Mouse (Mus musculus): ENCODE data around the gene Fmnl3. TPM values are rescaled to one million over a fixed set of nuclear protein-coding genes. Genes with fewer than 3 reads are reported as not detected.
"Not testable (repeated sequence)": the region's sequence is repeated elsewhere in the genome, so short reads cannot be mapped to it uniquely, and the experiment has no call there.

Fmnl3 gene
- polyA plus RNA-seq, 1 experiment: 4.4 TPM

GRCm38 (mm10) chr15:99390472-99391401 lies 20.5 kb upstream of the Fmnl3 start:
- H3K27me3 ChIP-seq (replicated peaks): no peaks in the 10 kb centered on the region
- H3K36me3 ChIP-seq (replicated peaks; ENCODE audit: low read length): peaks cover 2% of the 10 kb centered on the region
- peak overlapping the region; percentile 76 for H3K4me3 ChIP-seq (replicated peaks)
- peaks cover 77% of the 10 kb centered on the region for H3K4me1 ChIP-seq
- H3K9me3 ChIP-seq: no peaks in the 10 kb centered on the region
- TF ChIP-seq FLI1 (IDR thresholded peaks at IDR 0.05; ENCODE audit: low read length) (no peak), GATA1 (IDR thresholded peaks at IDR 0.05; ENCODE audit: borderline replicate concordance, low read length) (no peak)

GRCm38 (mm10) chr15:99387976-99388375 lies 17.7 kb upstream of the Fmnl3 start:
- no peak overlapping the region for H3K4me3 ChIP-seq (replicated peaks)
- TF ChIP-seq GATA1 (IDR thresholded peaks at IDR 0.05; ENCODE audit: borderline replicate concordance, low read length) (no peak), FLI1 (IDR thresholded peaks at IDR 0.05; ENCODE audit: low read length) (no peak)
- H3K27me3 ChIP-seq (replicated peaks): no peaks in the 10 kb centered on the region
- peaks cover 72% of the 10 kb centered on the region for H3K4me1 ChIP-seq
- H3K9me3 ChIP-seq: no peaks in the 10 kb centered on the region
- H3K36me3 ChIP-seq (replicated peaks; ENCODE audit: low read length): no peaks in the 10 kb centered on the region

GRCm38 (mm10) chr15:99386796-99387195 lies 16.5 kb upstream of the Fmnl3 start:
- TF ChIP-seq GATA1 (IDR thresholded peaks at IDR 0.05; ENCODE audit: borderline replicate concordance, low read length): no peak
- TF ChIP-seq FLI1 (IDR thresholded peaks at IDR 0.05; ENCODE audit: low read length): no peak
- Histone ChIP-seq H3K4me3 (replicated peaks) (no peak overlapping the region), H3K36me3 (replicated peaks; ENCODE audit: low read length) (no peaks in the 10 kb centered on the region), H3K27me3 (replicated peaks) (no peaks in the 10 kb centered on the region), H3K9me3 (no peaks in the 10 kb centered on the region), H3K4me1 (peaks cover 76% of the 10 kb centered on the region)

- not testable (repeated sequence) for H3K27me3 ChIP-seq (replicated peaks); H3K4me3 ChIP-seq (replicated peaks); H3K36me3 ChIP-seq (replicated peaks; ENCODE audit: low read length); H3K9me3 ChIP-seq
- H3K4me1 ChIP-seq: peaks cover 73% of the 10 kb centered on the region
These were observed 15.8 kb upstream of the Fmnl3 start for GRCm38 (mm10) chr15:99386110-99386509.

GRCm38 (mm10) chr15:99384071-99384470 lies 13.8 kb upstream of the Fmnl3 start:
- Histone ChIP-seq H3K9me3 (no peaks in the 10 kb centered on the region), H3K4me3 (replicated peaks) (no peak overlapping the region), H3K36me3 (replicated peaks; ENCODE audit: low read length) (no peaks in the 10 kb centered on the region), H3K4me1 (peaks cover 54% of the 10 kb centered on the region), H3K27me3 (replicated peaks) (no peaks in the 10 kb centered on the region)
- no peak for TF ChIP-seq FLI1 (IDR thresholded peaks at IDR 0.05; ENCODE audit: low read length)
- TF ChIP-seq GATA1 (IDR thresholded peaks at IDR 0.05; ENCODE audit: borderline replicate concordance, low read length): no peak

- no peak for TF ChIP-seq FLI1 (IDR thresholded peaks at IDR 0.05; ENCODE audit: low read length)
- TF ChIP-seq GATA1 (IDR thresholded peaks at IDR 0.05; ENCODE audit: borderline replicate concordance, low read length): no peak
- Histone ChIP-seq H3K4me1 (peaks cover 45% of the 10 kb centered on the region), H3K27me3 (replicated peaks) (no peaks in the 10 kb centered on the region), H3K36me3 (replicated peaks; ENCODE audit: low read length) (no peaks in the 10 kb centered on the region), H3K9me3 (peaks cover 5% of the 10 kb centered on the region; the same call in 1 of the 2 replicates), H3K4me3 (replicated peaks) (no peak overlapping the region)
These were observed 12.6 kb upstream of the Fmnl3 start for GRCm38 (mm10) chr15:99382893-99383292.

- H3K36me3 ChIP-seq (replicated peaks; ENCODE audit: low read length): no peaks in the 10 kb centered on the region
- H3K9me3 ChIP-seq: peaks cover 7% of the 10 kb centered on the region; the same call in 1 of the 2 replicates
- peaks cover 17% of the 10 kb centered on the region for H3K4me1 ChIP-seq
- peaks cover 2% of the 10 kb centered on the region for H3K27me3 ChIP-seq (replicated peaks)
- H3K4me3 ChIP-seq (replicated peaks): no peak overlapping the region
- no peak for TF ChIP-seq GATA1 (IDR thresholded peaks at IDR 0.05; ENCODE audit: borderline replicate concordance, low read length)
- no peak for TF ChIP-seq FLI1 (IDR thresholded peaks at IDR 0.05; ENCODE audit: low read length)
These were observed 6.0 kb upstream of the Fmnl3 start for GRCm38 (mm10) chr15:99376240-99376639.

GRCm38 (mm10) chr15:99375581-99375980 lies 5.3 kb upstream of the Fmnl3 start:
- H3K36me3 ChIP-seq (replicated peaks; ENCODE audit: low read length): no peaks in the 10 kb centered on the region
- peaks cover 7% of the 10 kb centered on the region; the same call in 1 of the 2 replicates for H3K9me3 ChIP-seq
- no peak overlapping the region for H3K4me3 ChIP-seq (replicated peaks)
- TF ChIP-seq GATA1 (IDR thresholded peaks at IDR 0.05; ENCODE audit: borderline replicate concordance, low read length): no peak
- no peak for TF ChIP-seq FLI1 (IDR thresholded peaks at IDR 0.05; ENCODE audit: low read length)
- H3K4me1 ChIP-seq: peaks cover 20% of the 10 kb centered on the region
- peaks cover 2% of the 10 kb centered on the region for H3K27me3 ChIP-seq (replicated peaks)

GRCm38 (mm10) chr15:99375036-99375435 lies 4.8 kb upstream of the Fmnl3 start:
- no peak for TF ChIP-seq FLI1 (IDR thresholded peaks at IDR 0.05; ENCODE audit: low read length)
- no peak for TF ChIP-seq GATA1 (IDR thresholded peaks at IDR 0.05; ENCODE audit: borderline replicate concordance, low read length)
- peaks cover 22% of the 10 kb centered on the region for H3K4me1 ChIP-seq
- no peaks in the 10 kb centered on the region for H3K36me3 ChIP-seq (replicated peaks; ENCODE audit: low read length)
- no peak overlapping the region for H3K4me3 ChIP-seq (replicated peaks)
- H3K9me3 ChIP-seq: peaks cover 7% of the 10 kb centered on the region; the same call in 1 of the 2 replicates
- H3K27me3 ChIP-seq (replicated peaks): peaks cover 2% of the 10 kb centered on the region

- no peaks in the 10 kb centered on the region for H3K36me3 ChIP-seq (replicated peaks; ENCODE audit: low read length)
- TF ChIP-seq GATA1 (IDR thresholded peaks at IDR 0.05; ENCODE audit: borderline replicate concordance, low read length): no peak
- no peak for TF ChIP-seq FLI1 (IDR thresholded peaks at IDR 0.05; ENCODE audit: low read length)
- no peak overlapping the region for H3K4me3 ChIP-seq (replicated peaks)
- H3K27me3 ChIP-seq (replicated peaks): peaks cover 2% of the 10 kb centered on the region
- peaks cover 42% of the 10 kb centered on the region for H3K4me1 ChIP-seq
- H3K9me3 ChIP-seq: 0 out of 2 replicates have a peak, but pooled peaks cover 2% of the 10 kb centered on the region
These were observed 2.5 kb upstream of the Fmnl3 start for GRCm38 (mm10) chr15:99372761-99373160.
